Mouse (Mus musculus): ENCODE results near the gene Rbl2. TPM values are rescaled to one million over a fixed set of nuclear protein-coding genes. Genes with fewer than 3 reads are reported as not detected.

Gene Rbl2
- polyA plus RNA-seq, 1 experiment from 2014 or later, result 52.7 TPM

GRCm38 (mm10) chr8:91065179-91065578, 4.7 kb upstream of the Rbl2 start:
- DNase-seq (ENCODE audit: low read depth, low spot score) (no peak), ATAC-seq (no peak)
- TF ChIP-seq CTCF (IDR thresholded peaks at IDR 0.05), result no peak
- in situ Hi-C loops (cut with MboI; ENCODE audit: low pct_unique_long_range_greater_than_20kb), result no loop called here
- CTCF ChIA-PET, result interaction anchor here (1.4 kb wide), 1 partner anchor 9 kb away, joined by 4 read pairs; no protein-coding TSS in a partner anchor
- POLR2A ChIA-PET, result no interaction called here
- H3K27me3 ChIP-seq, result no peaks in the 10 kb centered on the region

- no peak for TF ChIP-seq CTCF (IDR thresholded peaks at IDR 0.05)
- no peak for ATAC-seq
- CTCF ChIA-PET, result interaction anchor here (1.0 to 1.1 kb wide), 2 partner anchors 48 to 199 kb away, joined by 3 read pairs; no protein-coding TSS in a partner anchor
- no peak for DNase-seq (ENCODE audit: low read depth, low spot score)
- POLR2A ChIA-PET, result interaction anchor here (0.9 to 1.2 kb wide), 2 partner anchors 9 to 11 kb away, joined by 3 read pairs; no protein-coding TSS in a partner anchor
- in situ Hi-C loops (cut with MboI; ENCODE audit: low pct_unique_long_range_greater_than_20kb), result no loop called here
- H3K27me3 ChIP-seq, result no peaks in the 10 kb centered on the region
Measured at GRCm38 (mm10) chr8:91069407-91069806, 450 bp upstream of the Rbl2 start.

GRCm38 (mm10) chr8:91070275-91070859, 510 bp downstream of the Rbl2 start:
- in situ Hi-C loops (cut with MboI; ENCODE audit: low pct_unique_long_range_greater_than_20kb), result no loop called here
- no peaks in the 10 kb centered on the region for H3K27me3 ChIP-seq
- DNase-seq (ENCODE audit: low read depth, low spot score) (no peak), ATAC-seq (peak; percentile 90)
- no peak for TF ChIP-seq CTCF (IDR thresholded peaks at IDR 0.05)
- POLR2A ChIA-PET, result interaction anchor here (0.9 to 1.2 kb wide), 3 partner anchors 8 to 84 kb away, joined by 3 to 4 read pairs (median 3); no protein-coding TSS in a partner anchor
- CTCF ChIA-PET, result interaction anchor here (1.1 to 1.4 kb wide), 3 partner anchors 47 to 98 kb away, joined by 3 to 6 read pairs (median 3); no protein-coding TSS in a partner anchor

GRCm38 (mm10) chr8:91077077-91077867, 7.4 kb downstream of the Rbl2 start:
- H3K27me3 ChIP-seq, result no peaks in the 10 kb centered on the region
- ChIA-PET POLR2A (no interaction called here), CTCF (interaction anchor here (2.4 kb wide), 1 partner anchor 41 kb away, joined by 8 read pairs; no protein-coding TSS in a partner anchor)
- TF ChIP-seq CTCF (IDR thresholded peaks at IDR 0.05), result no peak
- DNase-seq (ENCODE audit: low read depth, low spot score) (no peak), ATAC-seq (no peak)
- in situ Hi-C loops (cut with MboI; ENCODE audit: low pct_unique_long_range_greater_than_20kb), result no loop called here

GRCm38 (mm10) chr8:91079678-91080077, 9.8 kb downstream of the Rbl2 start:
- peak; percentile 61 for TF ChIP-seq CTCF (IDR thresholded peaks at IDR 0.05)
- H3K27me3 ChIP-seq, result no peaks in the 10 kb centered on the region
- DNase-seq (ENCODE audit: low read depth, low spot score) (no peak), ATAC-seq (no peak)
- in situ Hi-C loops (cut with MboI; ENCODE audit: low pct_unique_long_range_greater_than_20kb), result no loop called here
- POLR2A ChIA-PET, result no interaction called here
- CTCF ChIA-PET, result interaction anchor here (0.9 to 1.9 kb wide), 5 partner anchors 13 to 69 kb away, joined by 3 to 8 read pairs (median 4); no protein-coding TSS in a partner anchor

- no peak for ATAC-seq
Measured at GRCm38 (mm10) chr8:91081911-91082310, 12.1 kb downstream of the Rbl2 start.

GRCm38 (mm10) chr8:91082428-91082827, 12.6 kb downstream of the Rbl2 start:
- no peak for TF ChIP-seq CTCF (IDR thresholded peaks at IDR 0.05)
- no peaks in the 10 kb centered on the region for H3K27me3 ChIP-seq
- in situ Hi-C loops (cut with MboI; ENCODE audit: low pct_unique_long_range_greater_than_20kb), result no loop called here
- ATAC-seq (no peak), DNase-seq (ENCODE audit: low read depth, low spot score) (no peak)
- ChIA-PET POLR2A (interaction anchor here (1.5 kb wide), 1 partner anchor 47 kb away, joined by 3 read pairs; no protein-coding TSS in a partner anchor), CTCF (interaction anchor here (1.6 kb wide), 1 partner anchor 11 kb away, joined by 3 read pairs; no protein-coding TSS in a partner anchor)

More at GRCm38 (mm10) chr8:91081911-91082310, 12.1 kb downstream of the Rbl2 start:
- CTCF ChIA-PET, result interaction anchor here (1.1 to 1.6 kb wide), 3 partner anchors 11 to 36 kb away, joined by 3 read pairs; no protein-coding TSS in a partner anchor
- in situ Hi-C loops (cut with MboI; ENCODE audit: low pct_unique_long_range_greater_than_20kb), result no loop called here
- DNase-seq (ENCODE audit: low read depth, low spot score), result no peak
- H3K27me3 ChIP-seq, result no peaks in the 10 kb centered on the region
- POLR2A ChIA-PET, result interaction anchor here (1.3 to 1.5 kb wide), 2 partner anchors 11 to 48 kb away, joined by 3 read pairs; no protein-coding TSS in a partner anchor
- no peak for TF ChIP-seq CTCF (IDR thresholded peaks at IDR 0.05)

- TF ChIP-seq CTCF (IDR thresholded peaks at IDR 0.05), result no peak
- POLR2A ChIA-PET, result no interaction called here
- CTCF ChIA-PET, result interaction anchor here (0.6 to 1.1 kb wide), 2 partner anchors 9 to 10 kb away, joined by 3 read pairs; no protein-coding TSS in a partner anchor
- in situ Hi-C loops (cut with MboI; ENCODE audit: low pct_unique_long_range_greater_than_20kb), result no loop called here
- ATAC-seq (no peak), DNase-seq (ENCODE audit: low read depth, low spot score) (no peak)
- no peaks in the 10 kb centered on the region for H3K27me3 ChIP-seq
Measured at GRCm38 (mm10) chr8:91088452-91088851, 18.6 kb downstream of the Rbl2 start.

GRCm38 (mm10) chr8:91089601-91090000, 19.7 kb downstream of the Rbl2 start:
- TF ChIP-seq CTCF (IDR thresholded peaks at IDR 0.05), result no peak
- POLR2A ChIA-PET, result no interaction called here
- DNase-seq (ENCODE audit: low read depth, low spot score) (no peak), ATAC-seq (no peak)
- CTCF ChIA-PET, result no interaction called here
- in situ Hi-C loops (cut with MboI; ENCODE audit: low pct_unique_long_range_greater_than_20kb), result no loop called here
- no peaks in the 10 kb centered on the region for H3K27me3 ChIP-seq

- DNase-seq (ENCODE audit: low read depth, low spot score) (no peak), ATAC-seq (no peak)
- CTCF ChIA-PET, result interaction anchor here (1.0 kb wide), 2 partner anchors 17 to 23 kb away, joined by 3 read pairs; no protein-coding TSS in a partner anchor
- no peaks in the 10 kb centered on the region for H3K27me3 ChIP-seq
- no peak for TF ChIP-seq CTCF (IDR thresholded peaks at IDR 0.05)
- in situ Hi-C loops (cut with MboI; ENCODE audit: low pct_unique_long_range_greater_than_20kb), result no loop called here
- POLR2A ChIA-PET, result no interaction called here
Measured at GRCm38 (mm10) chr8:91094135-91094534, 24.3 kb downstream of the Rbl2 start.

All from Patski (cell line).